Mouse (Mus musculus): ENCODE results near the gene Sdsl.
A peak's percentile ranks its signal among the peaks of the same experiment; 100 is the strongest.

Gene Sdsl

DNA sequence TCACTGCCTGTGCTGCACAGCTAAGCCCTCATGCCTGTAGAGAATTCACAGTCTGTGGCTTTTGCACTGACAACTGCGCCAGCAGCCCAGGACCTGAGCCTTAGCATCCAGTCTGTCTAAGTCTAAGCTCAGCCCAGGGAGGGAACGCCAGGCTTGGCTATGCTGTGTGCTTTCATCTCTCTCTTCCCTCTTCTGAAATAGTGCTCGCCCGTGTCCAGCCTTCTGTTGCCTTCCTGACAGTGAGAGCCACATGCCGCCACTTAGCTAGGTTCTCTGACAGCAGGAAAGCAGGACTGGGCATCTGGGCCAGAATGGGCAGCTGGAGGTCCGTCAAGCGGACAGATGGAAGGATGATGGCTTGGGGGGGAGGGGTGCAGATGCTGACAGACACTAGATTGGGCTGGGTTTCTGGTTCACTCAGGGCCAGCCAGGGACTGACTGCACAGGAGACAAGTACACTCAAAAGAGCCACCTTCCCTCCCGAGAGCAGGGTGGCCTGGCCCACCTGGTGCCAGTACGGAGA lies 21.3 kb upstream of the Sdsl start:
- DNase-seq: no peak

DNA sequence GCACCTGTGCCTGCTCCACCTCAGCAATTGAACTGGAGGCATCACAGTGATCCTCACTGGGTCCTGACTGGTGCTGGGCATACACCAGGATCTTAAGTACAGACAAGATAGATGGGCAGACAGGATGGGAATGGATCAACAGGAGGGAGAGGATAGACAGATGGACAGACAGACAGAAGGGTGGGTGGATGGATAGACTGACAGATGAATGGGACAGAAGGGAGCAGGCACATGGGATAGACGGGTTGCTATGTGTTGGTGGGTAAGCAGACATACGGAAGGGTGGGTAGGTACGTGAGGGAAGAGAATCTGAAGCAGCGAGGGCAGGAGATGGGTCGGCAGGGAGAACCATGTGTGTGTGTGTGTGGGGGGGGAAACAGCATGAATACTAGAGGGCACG lies 20.8 kb upstream of the Sdsl start:
- DNase-seq: no peak

DNA sequence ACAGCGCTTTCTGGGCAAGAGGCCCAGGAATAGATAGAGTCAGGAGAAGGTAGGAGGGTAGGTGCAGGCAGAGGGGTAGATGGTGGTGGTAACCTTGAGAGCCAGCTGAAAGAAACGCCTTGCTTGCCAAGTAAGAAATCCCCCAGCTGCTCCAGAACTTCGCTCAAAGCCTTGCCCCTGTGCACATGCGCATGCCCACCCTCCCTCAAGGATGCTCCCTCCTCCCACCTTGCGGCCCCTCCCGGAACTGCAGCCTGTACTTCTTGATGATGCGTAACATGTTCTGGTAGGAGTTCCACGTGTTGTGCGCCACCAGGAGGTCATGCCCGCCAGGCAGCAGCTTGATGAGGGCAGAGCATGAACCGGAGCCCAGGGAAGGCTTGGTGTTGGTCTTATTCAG lies 19.8 kb upstream of the Sdsl start:
- DNase-seq: peak; percentile 69

DNA sequence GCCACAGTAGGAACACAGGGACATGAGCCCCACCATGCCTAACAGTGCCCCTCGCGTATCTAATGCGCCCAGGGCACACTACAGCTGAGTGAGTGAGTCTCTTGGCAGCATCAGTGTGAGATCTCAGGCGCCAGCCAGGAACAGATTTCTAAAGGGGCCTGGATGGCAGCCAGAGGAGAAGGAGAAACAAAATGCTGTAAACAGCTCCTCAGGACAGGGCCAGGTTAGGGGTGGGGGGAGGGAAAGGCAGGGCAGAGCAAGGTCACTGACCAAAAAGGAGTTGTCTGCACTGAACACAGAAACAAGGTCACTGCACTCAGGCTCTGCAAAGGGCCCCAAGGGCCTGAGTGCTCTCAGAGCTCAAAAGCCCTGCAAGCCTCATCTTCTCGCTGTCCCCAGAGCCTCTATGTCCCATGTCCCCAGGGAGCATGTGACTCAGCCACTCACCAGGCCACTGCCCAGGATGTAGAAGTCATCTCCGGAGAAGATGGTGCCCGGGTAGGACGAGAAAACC lies 18.1 kb upstream of the Sdsl start:
- peak; percentile 51 for DNase-seq

DNA sequence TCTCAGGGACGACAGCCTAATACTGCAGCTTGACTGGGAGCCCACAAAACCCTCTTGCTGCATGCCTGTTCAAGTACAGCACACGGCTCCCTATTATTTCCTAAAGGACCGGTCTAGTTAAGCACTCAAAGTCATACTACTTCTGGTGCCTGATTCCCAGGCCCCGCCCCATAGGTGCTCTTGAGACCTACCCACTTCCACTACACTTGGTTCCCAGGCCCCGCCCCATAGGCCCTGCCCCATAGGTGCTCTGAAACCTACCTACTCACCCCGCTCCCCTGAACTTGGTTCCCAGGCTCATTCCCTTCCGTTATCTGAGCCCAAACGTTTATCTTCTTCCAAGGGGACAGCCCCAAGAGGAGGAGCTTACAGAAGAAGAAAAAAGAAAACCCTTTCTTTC lies 15.2 kb upstream of the Sdsl start:
- DNase-seq: no peak

DNA sequence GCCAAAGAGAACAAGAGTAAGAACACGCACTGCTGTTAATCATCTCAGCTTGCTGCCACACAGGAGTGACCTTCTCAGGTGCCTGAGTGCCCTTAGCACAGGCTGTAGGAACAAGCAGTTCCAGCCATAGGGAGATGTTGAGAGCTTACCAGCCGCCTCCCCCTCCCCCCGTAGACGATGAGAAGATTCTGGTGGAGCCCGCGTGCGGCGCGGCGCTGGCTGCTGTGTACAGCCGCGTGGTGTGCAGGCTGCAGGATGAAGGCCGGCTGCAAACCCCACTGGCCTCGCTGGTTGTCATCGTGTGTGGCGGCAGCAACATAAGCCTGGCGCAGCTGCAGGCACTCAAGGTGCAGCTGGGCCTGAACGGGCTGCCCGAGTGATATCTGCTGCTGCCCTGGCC lies 10.8 kb upstream of the Sdsl start:
- DNase-seq: no peak

DNA sequence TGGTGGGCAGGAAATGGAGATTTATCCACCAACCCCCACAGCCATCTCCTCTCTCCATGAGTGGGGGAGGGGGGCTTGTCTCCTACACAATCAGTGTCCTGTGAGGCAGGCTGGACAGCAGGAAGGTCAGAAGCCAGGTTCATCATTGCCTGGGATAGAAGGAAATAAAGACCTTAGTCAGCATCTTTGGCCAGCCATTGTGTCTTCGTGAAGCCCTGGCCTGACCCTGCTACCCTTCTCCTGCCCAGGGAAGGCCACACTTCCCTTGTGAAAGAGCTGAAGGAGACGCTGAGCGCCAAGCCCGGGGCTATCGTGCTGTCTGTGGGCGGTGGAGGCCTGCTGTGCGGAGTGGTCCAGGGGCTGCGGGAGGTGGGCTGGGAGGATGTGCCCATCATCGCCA lies 8.6 kb upstream of the Sdsl start:
- DNase-seq: no peak

DNA sequence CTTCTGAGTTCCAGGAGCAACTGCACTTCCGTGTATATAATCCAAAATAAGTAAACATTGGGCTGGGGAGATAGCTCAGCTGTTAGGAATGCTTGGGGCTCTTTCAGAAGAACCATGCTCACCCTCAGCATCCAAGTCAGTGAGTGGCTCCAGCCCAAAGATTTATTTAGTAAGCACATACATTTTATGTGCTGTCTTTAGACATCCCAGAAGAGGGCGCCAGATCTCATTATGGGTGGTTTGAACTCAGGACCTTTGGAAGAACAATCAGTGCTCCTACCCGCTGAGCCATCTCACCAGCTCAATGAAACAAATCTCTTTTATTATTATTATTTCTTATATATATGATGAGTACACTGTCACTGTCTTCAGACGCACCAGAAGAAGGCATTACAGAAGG lies 6.9 kb upstream of the Sdsl start:
- DNase-seq: no peak

DNA sequence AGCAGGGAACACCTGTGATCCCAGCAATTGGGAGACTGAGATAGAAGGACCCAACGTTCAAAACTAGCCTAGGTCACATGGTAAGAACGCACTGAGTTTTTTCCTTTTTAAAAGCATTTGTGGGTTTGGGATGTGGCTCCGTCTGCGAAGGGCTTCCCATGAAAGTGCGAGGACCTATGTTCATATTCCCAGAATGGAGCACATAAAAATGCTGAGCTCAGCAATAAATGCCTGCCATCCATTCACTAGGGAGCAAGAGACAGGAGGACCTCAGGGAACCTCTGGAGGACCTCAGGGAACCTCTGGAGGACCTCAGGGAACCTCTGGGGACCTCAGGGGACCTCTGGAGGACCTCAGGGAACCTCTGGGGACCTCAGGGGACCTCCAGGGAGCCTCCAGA lies 5.4 kb upstream of the Sdsl start:
- no peak for DNase-seq

DNA sequence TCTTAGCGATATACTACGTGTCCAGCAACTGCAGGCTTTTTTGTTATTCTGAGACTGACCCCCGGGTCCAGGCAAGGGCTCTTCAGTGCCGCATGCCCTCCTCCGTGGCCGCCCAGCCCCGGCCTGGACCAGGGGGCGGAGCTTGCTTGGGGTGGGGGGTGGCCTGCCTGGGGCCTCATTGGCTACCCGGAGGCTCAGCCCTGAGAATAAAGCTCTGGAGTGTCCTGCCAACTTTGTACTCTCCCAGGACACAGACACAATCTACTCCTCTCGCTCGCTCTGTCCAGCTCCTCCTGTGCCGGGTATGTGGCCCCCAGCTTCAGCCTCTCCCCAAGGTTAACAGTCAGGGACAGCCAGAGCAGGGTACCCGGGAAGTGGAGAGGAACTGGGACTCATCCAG lies 3.7 kb upstream of the Sdsl start, which contains the start of gene Sds:
Sds (plus strand) TSS at position 231 of the 400 bp plus-strand sequence.
- DNase-seq: no peak

DNA sequence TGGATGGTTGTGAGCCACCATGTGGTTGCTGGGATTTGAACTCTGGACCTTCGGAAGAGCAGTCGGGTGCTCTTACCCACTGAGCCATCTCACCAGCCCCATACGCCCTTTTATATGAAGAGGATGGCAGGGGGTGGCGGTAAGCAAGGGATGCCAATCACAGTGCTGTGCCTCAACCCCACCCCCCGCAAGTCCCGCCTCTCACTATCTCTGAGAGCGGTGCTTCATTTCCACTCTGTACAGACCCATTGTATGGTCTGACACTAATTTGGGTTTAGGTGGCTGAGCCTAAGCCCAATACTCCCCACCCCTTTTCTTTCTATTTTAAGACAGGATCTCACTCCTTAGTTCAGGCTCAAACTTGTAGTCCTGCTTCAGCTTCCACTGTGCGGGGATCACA lies 3.3 kb upstream of the Sdsl start:
- no peak for DNase-seq

DNA sequence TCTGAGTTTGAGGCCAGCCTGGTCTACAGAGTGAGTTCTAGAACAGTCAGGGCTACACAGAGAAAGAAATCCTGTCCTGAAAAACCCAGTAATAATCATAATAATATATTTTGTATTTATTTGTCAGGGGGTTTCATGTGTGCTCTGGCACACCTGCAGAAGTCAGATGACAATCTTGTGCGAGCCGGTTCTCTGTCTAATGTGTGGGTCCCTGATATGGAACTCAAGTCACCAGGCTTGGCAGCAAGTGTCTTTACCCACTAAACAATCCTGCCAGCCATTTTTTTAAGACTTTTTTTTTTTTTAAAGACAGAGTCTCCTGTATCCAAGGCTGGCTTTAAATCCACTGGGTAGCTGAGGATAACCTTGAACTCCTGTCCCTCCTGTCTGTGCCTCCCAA lies 751 bp upstream of the Sdsl start:
- DNase-seq: no peak

DNA sequence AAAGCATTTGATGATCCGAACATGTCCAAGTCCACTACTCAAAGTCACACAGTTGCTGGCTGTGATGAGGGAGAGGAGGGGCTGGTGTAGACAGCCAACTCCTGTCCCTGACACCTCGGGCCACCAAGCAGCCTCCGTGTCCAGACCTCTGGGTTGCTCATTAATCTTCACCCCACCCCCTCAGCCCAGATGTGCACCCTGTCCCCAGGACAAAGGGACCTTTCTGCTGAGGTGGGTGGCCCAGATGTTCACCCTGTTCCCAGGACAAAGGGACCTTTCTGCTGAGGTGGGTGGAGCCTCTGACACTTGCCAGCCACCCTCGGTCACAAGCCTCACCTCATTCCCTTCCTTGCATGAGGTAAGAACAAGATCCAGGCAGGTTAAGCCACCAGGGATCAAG lies 1.1 kb downstream of the Sdsl start:
- DNase-seq: no peak

DNA sequence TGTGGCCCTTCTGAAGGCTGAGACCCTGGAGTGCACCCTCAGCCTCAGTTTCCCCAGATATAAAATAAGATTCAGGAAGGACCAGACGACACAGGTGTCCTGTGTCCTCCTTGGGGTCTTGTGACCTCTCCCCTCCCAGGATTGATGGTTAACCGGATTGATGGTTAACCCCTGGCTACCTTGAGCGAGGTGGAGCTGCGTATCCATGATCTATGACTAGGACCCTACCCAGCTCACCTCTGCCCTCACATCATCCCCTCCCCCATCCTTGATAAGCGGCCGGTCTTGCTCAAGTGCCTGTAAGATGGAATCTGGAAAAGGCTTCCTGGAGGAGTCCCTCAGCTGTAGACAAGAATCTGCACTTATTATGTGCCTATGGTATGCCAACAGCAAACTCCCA lies 3.8 kb downstream of the Sdsl start:
- no peak for DNase-seq

DNA sequence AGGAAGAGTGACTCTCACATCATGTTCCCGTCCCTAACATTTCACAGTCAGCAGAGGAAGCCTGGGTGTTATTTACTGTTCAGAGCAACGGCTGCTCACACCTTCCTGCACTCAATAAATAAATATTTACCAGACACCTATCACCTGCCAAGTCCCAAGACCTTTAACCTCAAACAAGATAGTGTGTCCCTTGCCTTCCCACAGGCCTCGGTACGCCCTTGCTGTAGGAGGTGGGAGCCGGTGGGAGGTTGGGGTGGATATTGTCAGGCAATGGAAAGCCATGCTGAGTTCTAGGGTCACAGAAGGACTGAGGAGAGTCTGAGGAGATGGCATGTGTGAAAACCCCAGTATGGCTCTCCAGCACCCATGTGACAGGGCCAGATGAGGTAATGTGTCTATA lies 4.3 kb downstream of the Sdsl start:
- no peak for DNase-seq

DNA sequence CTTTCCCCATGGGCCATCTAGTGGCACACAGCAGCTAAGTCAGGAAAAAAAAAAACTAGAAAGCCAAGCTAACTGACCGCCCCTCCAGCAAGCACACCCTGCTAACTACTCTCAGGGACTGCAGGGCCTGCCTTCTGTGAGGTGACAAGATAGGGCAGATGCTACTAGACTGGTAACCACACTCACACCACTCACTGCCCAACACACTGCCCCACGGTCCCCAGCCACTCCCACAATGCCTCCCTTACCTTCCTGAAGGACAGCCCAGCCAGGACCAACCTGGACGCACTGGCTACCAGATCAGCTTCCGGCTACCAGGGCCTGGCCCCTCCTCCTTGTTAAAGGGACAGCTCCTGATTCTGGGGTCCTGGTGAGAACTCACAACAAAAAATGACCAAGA lies 5.6 kb downstream of the Sdsl start:
- no peak for DNase-seq

DNA sequence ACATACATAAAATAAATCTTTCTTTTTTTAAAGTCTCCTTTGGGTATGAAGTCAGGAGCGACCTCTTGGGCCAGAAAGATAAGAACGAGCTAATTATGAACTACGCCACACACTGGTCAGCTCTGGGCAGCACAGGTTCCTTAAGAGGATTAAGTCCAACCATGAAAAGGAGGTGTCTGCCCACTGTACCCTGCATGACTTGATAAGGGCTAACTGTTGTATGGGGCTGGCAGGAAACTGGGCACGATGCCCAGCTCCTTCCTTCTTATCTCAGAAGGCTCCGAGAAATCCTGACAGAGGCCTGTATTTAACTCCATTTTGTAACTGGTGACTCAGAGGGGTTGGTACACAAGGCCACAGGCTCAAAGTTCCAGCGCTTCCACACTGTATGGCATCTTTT lies 6.8 kb downstream of the Sdsl start:
- DNase-seq: no peak

DNA sequence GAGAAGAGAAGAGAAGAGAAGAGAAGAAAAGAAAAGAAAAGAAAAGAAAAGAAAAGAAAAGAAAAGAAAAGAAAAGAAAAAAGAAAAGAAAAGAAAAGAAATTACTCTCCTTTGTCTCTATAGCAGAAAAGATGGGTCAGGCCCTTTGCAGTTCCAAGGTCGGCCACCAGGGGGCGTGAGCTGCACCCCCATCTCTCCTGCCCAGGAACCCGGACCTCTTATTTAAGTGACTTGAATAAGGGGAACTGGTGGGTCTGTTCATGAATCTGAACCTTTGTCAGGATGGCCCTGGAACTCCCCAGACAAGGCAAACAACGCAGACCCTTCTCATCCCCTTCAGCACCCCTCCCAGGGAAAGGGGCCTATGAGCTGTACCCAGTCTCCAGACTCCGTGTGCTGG lies 7.5 kb downstream of the Sdsl start:
- no peak for DNase-seq

DNA sequence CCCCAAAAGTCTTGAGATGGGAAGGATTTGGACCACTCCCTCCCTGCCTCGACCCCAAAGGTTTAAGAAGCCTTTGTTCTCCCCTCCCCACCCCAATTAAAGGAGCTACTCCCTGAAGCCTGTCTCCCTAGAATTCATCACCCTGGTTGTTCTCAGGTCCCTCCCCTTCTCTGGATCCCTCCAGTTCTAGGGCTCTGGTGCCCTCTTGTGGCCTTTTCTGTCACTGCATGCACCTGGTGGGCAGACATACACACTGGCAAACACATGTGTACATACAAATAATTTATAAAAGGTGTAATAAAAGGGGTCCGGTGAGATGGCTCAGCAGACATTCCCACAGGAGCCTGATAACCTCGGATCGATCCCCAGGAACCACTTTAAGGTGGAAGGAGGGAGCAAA lies 8.3 kb downstream of the Sdsl start:
- no peak for DNase-seq

DNA sequence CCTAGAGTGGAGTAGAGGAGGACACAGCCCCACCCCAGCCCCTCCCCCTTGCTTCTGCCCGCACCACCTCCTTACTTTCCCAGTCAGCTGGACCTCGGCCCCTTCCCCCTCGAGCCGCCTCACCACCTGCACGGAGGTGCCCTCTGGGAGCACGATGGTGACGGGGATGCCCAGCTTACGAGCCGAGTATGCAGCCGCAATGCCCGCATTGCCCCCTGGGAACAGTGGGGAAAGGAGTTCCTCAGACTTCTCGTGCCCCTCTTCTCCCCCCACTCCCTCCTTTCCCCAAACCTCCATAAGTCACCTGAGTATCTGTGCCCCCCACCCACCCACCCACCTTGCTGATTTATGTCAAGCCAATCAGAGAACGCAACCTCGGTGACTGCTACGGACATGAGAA lies 10.7 kb downstream of the Sdsl start:
- no peak for DNase-seq

DNA sequence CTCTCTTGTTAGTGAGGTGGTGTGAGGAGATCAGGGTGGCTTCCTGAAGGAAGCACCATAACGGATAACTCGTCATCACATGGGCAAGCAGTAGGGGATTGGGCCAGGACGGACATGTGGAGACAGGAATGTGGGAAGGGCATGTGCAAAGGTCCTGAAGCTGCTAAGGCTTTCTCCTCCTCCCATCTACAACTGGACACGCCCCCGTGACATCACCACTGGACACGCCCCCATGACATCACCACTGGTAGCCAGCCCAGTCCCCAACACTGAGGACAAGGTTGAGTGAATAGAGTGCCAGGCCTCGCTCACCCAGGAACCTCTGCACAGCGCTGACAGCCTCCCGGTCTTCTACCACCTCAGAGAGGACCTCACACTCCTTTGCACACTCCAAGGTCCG lies 13.5 kb downstream of the Sdsl start:
- no peak for DNase-seq

DNA sequence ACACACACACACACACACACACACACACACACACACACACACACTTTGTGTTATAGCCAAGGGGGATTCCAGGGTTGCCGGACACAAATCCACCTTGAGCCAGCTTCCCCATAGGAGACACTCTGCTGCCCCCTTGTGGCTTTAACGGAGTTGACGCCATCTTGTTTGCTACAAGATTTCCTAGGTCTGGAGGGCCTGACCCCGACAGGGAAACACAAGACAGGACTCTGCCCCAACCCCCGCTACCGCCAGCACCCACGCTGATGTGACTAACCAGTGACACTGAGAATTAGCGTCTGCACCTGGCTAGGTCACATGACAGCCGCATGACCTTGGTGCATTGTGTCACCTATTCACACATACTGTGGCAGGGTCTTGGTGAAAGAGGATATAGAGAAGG lies 15.0 kb downstream of the Sdsl start:
- peak; percentile 80 for DNase-seq

DNA sequence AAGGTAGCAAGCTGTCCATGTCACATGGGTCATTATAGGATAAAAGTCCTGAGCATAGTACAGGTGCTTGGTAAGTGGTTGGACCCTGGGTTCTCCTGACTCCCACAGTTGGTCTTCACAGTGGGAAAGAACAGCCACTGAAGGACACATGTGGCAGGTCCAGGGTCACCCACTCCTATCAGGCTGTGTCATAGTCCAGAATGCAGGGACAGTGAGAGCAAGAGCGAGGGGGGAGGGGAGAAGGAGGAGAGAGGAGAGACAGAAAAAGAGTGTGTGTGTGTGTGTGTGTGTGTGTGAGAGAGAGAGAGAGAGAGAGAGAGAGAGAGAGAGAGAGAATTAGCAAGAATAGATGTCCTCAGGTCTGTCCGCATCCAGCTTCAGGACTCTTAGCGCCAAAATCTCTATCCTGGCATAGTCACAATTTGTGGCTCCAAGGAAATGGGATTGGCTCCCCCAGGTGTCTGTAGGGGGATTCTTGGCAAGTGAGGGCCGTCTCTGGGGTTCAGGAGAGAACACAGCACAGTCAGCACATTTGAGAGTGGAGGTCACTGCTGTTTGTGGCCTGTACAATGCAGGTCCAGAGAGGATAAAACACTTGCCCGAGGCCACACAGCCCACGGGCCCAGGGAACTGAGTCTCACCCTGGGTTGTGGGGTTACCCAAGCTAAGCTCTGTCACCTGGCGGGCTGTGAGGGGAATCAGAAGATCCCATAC lies 15.6 kb downstream of the Sdsl start:
- DNase-seq: no peak

DNA sequence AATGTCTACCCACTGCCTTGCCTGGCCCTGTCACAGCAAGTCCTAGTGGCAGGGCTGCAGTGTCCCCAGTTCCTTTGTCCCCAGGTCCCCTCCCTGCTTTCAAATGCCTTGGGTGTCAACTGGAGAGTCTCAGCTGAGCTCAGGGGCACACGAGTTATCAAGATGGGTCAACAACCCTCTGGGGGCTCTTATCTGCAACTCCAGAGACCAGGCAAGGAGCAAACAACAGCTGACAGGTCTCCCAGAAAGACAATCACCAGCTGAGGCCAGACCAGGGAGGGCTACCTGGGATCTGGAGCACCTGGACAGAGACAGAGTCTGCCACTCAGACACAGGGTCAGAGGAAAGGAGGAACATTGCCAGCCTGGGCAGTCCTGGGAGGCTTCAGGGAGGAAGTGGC lies 16.4 kb downstream of the Sdsl start:
- no peak for DNase-seq

DNA sequence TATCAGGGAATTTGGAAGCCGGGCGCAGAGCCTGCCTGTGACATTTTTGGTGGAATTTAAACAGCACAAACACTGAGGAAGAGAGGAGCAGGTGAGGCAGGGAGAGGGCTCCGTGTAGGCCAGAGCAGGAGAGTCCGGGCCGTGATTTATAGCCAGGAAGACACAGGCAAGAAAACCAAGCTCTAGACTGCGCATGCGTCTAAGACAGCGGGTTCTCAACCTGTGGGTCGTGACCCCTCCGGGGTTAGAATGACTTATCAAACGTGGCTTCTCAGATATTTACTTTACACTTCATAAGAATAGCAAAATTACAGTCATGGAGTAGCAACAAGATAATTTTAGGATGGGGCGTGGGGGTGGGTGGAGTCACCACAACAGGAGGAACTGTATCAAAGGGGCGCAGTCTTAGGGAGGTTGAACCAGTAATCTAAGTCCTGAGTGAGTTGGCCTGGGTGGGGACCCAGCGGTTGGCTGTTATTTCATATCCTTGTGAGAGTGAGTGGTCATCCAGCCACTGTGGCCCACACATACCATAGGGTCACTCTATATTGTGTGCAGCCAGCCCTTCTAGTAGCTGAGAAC lies 17.8 kb downstream of the Sdsl start:
- DNase-seq: no peak
